Mouse (Mus musculus) liver, embryonic 11.5 days (tissue): ENCODE data around the gene Mgll. TPM values are rescaled to one million over a fixed set of nuclear protein-coding genes. Genes with fewer than 3 reads are reported as not detected.

ENCODE experiments used
- ATAC-seq: fragments of 200-750 bp; cut with Nextera tagmentation; replicated peaks from 2 replicates; pipeline ENCODE4 v1.8.0; 2017; ENCODE audit warnings: moderate number of reproducible peaks, mild to moderate bottlenecking, moderate TSS enrichment, moderate library complexity; ENCODE audit not compliant: low FRiP score
- DNase-seq: peaks from one replicate; pipeline ENCODE4 v3.0.0-alpha.2; 2017; ENCODE audit warnings: low spot score
- H3K27ac ChIP-seq: fragments of 300-500 bp; sonication (generic); 2 replicates; pipeline ENCODE4 v1.5.1; 2014; ENCODE audit warnings: mild to moderate bottlenecking, low read depth, low read length, control low read depth
- H3K27me3 ChIP-seq: fragments of 300-500 bp; sonication (generic); replicated peaks from 2 replicates; pipeline ENCODE4 v1.6.1; 2014; ENCODE audit warnings: low read length, mixed read lengths; ENCODE audit not compliant: control insufficient read depth, insufficient read depth
- H3K36me3 ChIP-seq: fragments of 300-500 bp; sonication (generic); 2 replicates; pipeline ENCODE4 v1.6.1; 2014; ENCODE audit warnings: mild to moderate bottlenecking, low read length, moderate library complexity, mixed read lengths; ENCODE audit not compliant: control insufficient read depth, insufficient read depth
- H3K4me1 ChIP-seq: fragments of 300-500 bp; sonication (generic); replicated peaks from 2 replicates; pipeline ENCODE4 v1.6.1; 2014; ENCODE audit warnings: low read length, mixed read lengths; ENCODE audit not compliant: control insufficient read depth, insufficient read depth
- H3K4me2 ChIP-seq: fragments of 300-500 bp; sonication (generic); 2 replicates; pipeline ENCODE4 v1.6.1; 2014; ENCODE audit warnings: mild to moderate bottlenecking, control low read depth, moderate library complexity
- H3K4me3 ChIP-seq: fragments of 300-500 bp; sonication (generic); 2 replicates; pipeline ENCODE4 v1.5.1; 2014; ENCODE audit warnings: low read depth, low read length, control low read depth
- H3K9ac ChIP-seq: fragments of 300-500 bp; sonication (generic); 2 replicates; pipeline ENCODE4 v1.6.1; 2014; ENCODE audit warnings: low read depth, low read length, control low read depth
- H3K9me3 ChIP-seq: fragments of 300-500 bp; sonication (generic); 2 replicates; pipeline ENCODE4 v1.6.1; 2016; ENCODE audit warnings: low read length, inconsistent platforms, mixed read lengths; ENCODE audit not compliant: control insufficient read depth
- WGBS: fragments of 180-500 bp; shearing (Covaris S2); extraction: QIAGEN DNeasy Blood & Tissue Kit; methylation state at CpG from one replicate; pipeline ENCODE4 v1.1.7; 2014; 5-methylcytosine and 5-hydroxymethylcytosine counted together
- polyA plus RNA-seq: library from polyadenylated mRNA; unstranded; fragments of >200 nt; fragmentation: Nextera tagmentation; extraction: Ambion mirVana; gene quantifications from 2 replicates; pipeline ENCODE4 v1.2.1, GENCODE M21; 2014

The Mgll gene
- polyA plus RNA-seq, 1 experiment from 2014 or later: 22.2 TPM

DNA sequence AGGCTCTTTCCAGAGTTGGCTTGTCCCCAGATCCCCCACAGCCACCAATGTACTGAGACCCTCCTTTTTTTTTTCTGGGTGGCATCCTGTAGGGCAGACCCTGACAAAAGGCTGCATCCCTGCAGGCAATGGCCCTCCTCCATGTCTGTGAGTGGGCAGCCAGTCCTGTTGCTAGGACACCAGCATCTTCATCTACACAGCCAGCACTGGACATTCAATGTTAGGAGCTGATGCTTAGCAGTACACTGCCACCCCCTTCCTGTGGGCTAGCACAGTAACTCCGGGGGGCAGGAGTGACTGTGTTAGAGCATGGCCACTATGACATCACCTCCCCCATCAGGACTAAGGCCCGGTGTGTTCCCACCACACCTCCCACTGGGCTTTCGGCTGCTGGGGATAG is 90.8 kb downstream of the Mgll start:
- H3K36me3 ChIP-seq: no peaks in the 10 kb centered on the region
- H3K9me3 ChIP-seq: no peaks in the 10 kb centered on the region

DNA sequence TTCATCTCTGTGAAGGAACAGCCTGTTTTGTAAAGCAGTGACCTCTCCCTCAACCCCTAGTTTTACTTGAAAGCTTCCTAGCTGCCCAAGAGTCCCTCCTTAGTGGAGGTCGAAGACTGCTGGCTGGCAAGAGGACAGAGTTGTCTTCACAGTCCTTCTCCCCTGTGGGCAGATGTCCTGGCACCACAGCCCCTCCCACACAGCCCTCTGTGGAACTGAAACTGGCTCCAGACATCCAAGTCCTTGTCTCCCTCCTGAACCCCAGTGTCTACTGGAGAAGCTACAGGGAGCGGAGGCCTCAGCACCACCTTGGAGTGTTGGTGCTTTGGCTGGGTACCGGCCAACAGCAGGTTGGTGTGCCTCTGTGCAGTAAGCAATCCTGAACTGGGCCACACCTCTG is 91.3 kb downstream of the Mgll start:
- Histone ChIP-seq H3K9ac (no peak overlapping the region), H3K9me3 (no peaks in the 10 kb centered on the region), H3K36me3 (no peaks in the 10 kb centered on the region), H3K4me1 (no peaks in the 10 kb centered on the region), H3K4me3 (no peak overlapping the region), H3K27me3 (no peaks in the 10 kb centered on the region), H3K27ac (no peak overlapping the region), H3K4me2 (no peak overlapping the region)
- DNase-seq (no peak), ATAC-seq (no peak)
- 84% methylated on average over 3 of the region's 3 CpGs for WGBS

More for the DNA sequence above, 90.8 kb downstream of the Mgll start:
- Histone ChIP-seq H3K4me3 (no peak overlapping the region), H3K27ac (no peak overlapping the region), H3K27me3 (no peaks in the 10 kb centered on the region), H3K9ac (no peak overlapping the region), H3K4me2 (no peak overlapping the region), H3K4me1 (no peaks in the 10 kb centered on the region)
- WGBS: 79% methylated on average over 3 of the region's 3 CpGs
- no peak for ATAC-seq
- DNase-seq: no peak

DNA sequence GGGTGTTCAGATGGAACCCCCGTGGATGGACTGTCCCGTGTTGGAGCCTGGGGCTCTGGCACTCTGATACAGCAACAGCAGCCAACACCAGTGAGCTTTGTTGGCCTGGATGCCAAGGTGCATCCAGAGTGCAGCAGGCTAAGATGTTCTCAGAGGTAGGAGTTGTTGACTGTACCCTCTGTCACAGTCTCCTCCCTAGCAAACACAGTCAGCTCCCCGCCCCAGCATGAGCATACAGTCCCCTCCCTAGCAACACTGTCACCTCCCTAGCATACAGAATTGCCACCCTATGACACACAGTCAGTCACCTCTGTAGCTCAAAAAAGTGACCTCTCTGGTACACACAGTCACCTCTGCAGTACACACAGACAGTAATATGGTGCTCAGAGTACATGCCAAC is 92.7 kb downstream of the Mgll start:
- Histone ChIP-seq H3K9me3 (no peaks in the 10 kb centered on the region), H3K4me2 (no peak overlapping the region), H3K27ac (no peak overlapping the region), H3K4me3 (no peak overlapping the region), H3K36me3 (no peaks in the 10 kb centered on the region), H3K4me1 (no peaks in the 10 kb centered on the region), H3K27me3 (no peaks in the 10 kb centered on the region), H3K9ac (no peak overlapping the region)
- DNase-seq (no peak), ATAC-seq (no peak)
- WGBS: 87% methylated on average over 3 of the region's 3 CpGs

DNA sequence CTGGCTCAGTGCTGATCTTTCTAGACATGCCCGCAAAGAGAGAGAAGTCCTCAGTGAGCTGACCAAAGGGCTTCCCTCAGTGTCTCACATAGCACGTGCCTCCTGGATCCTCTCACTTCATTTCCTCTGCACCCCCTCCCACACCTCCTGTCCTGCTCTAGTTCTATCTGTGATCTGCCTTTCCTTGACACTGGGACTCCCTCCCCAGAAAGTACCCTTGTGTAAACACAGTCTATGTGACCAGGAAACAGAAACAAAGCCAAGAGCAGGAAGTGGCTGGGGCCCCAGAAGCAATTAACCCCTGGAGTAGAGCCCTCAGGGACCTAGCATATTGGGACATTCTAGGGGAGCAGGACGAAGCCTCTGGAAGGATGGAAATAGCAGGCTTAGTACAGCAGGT is 96.6 kb downstream of the Mgll start:
- ATAC-seq (no peak), DNase-seq (no peak)
- Histone ChIP-seq H3K9me3 (no peaks in the 10 kb centered on the region), H3K4me1 (no peaks in the 10 kb centered on the region), H3K27ac (no peak overlapping the region), H3K36me3 (no peaks in the 10 kb centered on the region), H3K9ac (no peak overlapping the region), H3K27me3 (no peaks in the 10 kb centered on the region), H3K4me3 (no peak overlapping the region), H3K4me2 (no peak overlapping the region)
- 33% methylated on average over 3 of the region's 3 CpGs for WGBS

DNA sequence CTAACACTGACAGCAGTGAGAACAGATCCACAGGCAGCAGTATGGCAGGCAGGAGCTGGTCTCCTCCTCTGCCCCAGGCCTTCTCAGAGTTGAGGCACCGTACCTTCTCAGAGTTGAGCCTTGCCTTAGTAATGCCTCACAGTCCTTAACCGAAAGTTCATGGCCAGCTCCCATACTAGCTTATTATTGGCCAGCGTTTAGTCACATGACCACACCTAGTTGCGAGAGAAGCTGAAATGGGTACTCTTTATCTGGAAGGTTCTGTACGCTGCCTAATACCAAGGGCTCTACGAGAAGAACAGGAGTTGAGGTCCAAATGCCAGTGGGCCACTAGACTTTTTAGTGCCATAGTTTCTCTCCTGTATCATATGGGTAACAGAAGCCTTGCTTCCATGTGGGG is 97.1 kb downstream of the Mgll start:
- Histone ChIP-seq H3K4me1 (no peaks in the 10 kb centered on the region), H3K9me3 (no peaks in the 10 kb centered on the region), H3K36me3 (no peaks in the 10 kb centered on the region), H3K4me3 (no peak overlapping the region), H3K27me3 (no peaks in the 10 kb centered on the region), H3K27ac (no peak overlapping the region), H3K9ac (no peak overlapping the region), H3K4me2 (no peak overlapping the region)
- ATAC-seq: no peak
- DNase-seq: no peak
- 83% methylated on average over 6 of the region's 6 CpGs for WGBS

DNA sequence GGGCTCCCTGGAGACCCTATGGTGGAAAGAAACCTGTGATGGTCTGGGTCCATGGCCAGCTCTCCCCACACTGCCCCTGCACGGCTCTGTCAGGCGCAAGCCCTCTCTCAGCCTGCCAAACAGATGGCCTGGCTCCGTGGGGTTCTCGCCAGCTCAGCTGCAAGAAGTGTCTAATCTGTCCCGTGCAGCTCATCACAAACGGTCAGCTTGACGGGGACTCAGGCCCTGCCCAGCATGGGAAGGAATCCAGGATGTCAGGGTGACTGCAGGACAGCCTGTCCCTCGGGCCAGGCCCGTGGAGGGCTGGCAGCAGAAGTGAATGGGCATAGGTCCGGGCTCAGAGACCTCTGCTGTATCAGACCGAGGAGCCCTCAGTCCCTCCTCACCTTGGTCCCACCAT is 97.7 kb downstream of the Mgll start:
- H3K4me1 ChIP-seq: no peaks in the 10 kb centered on the region
- WGBS: 70% methylated on average over 11 of the region's 11 CpGs
- ATAC-seq (no peak), DNase-seq (no peak)
- H3K27ac ChIP-seq: no peak overlapping the region
- no peak overlapping the region for H3K9ac ChIP-seq
- H3K4me3 ChIP-seq: no peak overlapping the region
- no peaks in the 10 kb centered on the region for H3K27me3 ChIP-seq
- no peak overlapping the region for H3K4me2 ChIP-seq
- H3K36me3 ChIP-seq: no peaks in the 10 kb centered on the region
- no peaks in the 10 kb centered on the region for H3K9me3 ChIP-seq

DNA sequence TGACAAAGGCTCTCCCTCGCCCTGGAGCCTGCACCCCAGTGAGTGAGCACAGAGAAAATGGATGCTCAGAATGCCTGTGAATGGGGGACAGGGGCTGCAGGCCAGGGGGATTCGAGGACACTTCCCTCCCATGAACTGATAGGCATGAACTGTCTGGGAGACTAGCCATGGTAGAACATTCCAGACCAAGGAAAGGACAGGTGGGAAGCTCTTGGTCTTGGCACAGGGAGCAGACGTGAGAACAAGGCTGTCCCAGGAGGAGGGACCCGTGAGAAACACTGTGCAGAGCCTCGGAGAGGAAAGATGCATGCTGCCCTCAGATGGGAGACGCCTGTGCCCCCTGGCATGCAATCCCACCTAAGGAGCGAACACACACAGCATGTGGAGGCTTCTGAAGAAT is 100.0 kb downstream of the Mgll start:
- Histone ChIP-seq H3K9me3 (no peaks in the 10 kb centered on the region), H3K27ac (no peak overlapping the region), H3K36me3 (no peaks in the 10 kb centered on the region), H3K4me1 (no peaks in the 10 kb centered on the region), H3K9ac (no peak overlapping the region), H3K27me3 (no peaks in the 10 kb centered on the region), H3K4me3 (no peak overlapping the region), H3K4me2 (no peak overlapping the region)
- DNase-seq (no peak), ATAC-seq (no peak)
- 69% methylated on average over 7 of the region's 7 CpGs for WGBS

DNA sequence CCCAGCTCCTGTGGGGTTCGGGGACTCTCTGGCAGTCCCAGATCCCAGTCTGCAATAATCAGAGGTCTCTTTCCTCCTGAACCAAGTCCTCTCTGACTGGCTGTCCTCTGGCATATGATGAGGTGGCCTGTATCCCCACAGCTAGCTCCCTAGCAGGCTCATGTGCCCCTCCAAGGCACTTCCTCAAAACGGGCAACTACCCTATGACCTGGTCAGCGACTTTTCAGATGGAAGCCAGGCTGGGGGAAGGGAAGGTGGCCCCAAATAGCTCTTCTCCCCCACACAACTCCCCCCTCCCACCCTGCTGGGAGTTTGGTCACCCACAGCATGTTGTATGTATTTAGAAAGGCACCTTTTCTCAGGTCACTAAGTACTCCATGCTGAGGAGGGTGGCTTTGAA is 101.9 kb downstream of the Mgll start:
- DNase-seq (no peak), ATAC-seq (no peak)
- no peak overlapping the region for H3K27ac ChIP-seq
- H3K36me3 ChIP-seq: no peaks in the 10 kb centered on the region
- H3K9me3 ChIP-seq: no peaks in the 10 kb centered on the region
- no peak overlapping the region for H3K4me2 ChIP-seq
- 24% methylated on average over 3 of the region's 3 CpGs for WGBS
- H3K4me1 ChIP-seq: no peaks in the 10 kb centered on the region
- H3K9ac ChIP-seq: no peak overlapping the region
- H3K4me3 ChIP-seq: no peak overlapping the region
- no peaks in the 10 kb centered on the region for H3K27me3 ChIP-seq

DNA sequence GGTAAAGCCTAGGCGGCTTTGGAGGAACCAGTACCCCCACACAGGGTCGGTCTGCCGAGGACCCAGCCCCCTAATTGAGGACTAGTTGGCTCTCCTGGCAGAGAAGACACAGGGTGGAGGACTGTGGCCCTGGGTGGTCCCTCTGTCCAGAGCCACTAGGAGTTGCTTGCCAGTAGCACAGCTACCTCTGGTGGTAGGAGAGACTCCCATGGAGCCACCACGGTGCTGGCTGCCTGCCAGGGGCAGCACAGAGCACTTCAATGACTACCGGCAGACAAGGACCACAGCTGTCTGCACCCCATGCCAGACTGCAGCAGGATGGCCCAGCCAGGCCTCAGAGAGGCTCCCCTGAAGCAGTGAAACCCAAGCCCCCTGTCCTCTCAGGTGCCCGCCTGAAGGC is 102.3 kb downstream of the Mgll start:
- no peak overlapping the region for H3K9ac ChIP-seq
- H3K27ac ChIP-seq: no peak overlapping the region
- ATAC-seq (peak; percentile 25; the same call in 1 of the 2 replicates), DNase-seq (no peak)
- no peaks in the 10 kb centered on the region for H3K36me3 ChIP-seq
- H3K4me3 ChIP-seq: no peak overlapping the region
- H3K4me2 ChIP-seq: no peak overlapping the region
- H3K27me3 ChIP-seq: no peaks in the 10 kb centered on the region
- WGBS: 41% methylated on average over 6 of the region's 6 CpGs
- no peaks in the 10 kb centered on the region for H3K9me3 ChIP-seq
- no peaks in the 10 kb centered on the region for H3K4me1 ChIP-seq
